Mouse (Mus musculus) layer of hippocampus, adult 9-11 months (tissue): ENCODE results near the gene Dscaml1.

ENCODE experiments used
- DNase-seq: peaks from one replicate; pipeline ENCODE4 v3.0.0; 2022

Gene Dscaml1

GRCm38 (mm10) chr9:45517993-45518705 is 91.7 kb downstream of the Dscaml1 start:
- peak; percentile 60 for DNase-seq

DNA sequence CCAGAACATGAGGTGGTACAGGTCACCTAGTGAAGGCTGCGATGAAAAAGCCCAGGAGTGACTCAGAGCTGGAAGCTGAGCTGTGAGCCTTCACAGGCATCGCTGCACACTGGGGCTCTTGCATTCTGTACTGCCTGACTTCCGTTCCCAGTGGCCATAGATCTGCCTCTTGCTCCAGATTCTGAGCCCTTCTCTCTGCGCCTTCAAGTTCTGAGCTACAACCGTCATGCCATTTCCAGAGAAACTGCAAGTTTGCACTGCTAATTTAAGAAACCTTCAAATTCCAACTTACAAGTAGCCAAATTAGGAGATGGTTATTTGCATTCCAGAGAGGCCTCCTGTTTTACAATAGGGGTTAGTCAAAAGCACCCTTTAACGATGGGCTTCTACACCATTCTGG is 93.4 kb downstream of the Dscaml1 start:
- DNase-seq: no peak

DNA sequence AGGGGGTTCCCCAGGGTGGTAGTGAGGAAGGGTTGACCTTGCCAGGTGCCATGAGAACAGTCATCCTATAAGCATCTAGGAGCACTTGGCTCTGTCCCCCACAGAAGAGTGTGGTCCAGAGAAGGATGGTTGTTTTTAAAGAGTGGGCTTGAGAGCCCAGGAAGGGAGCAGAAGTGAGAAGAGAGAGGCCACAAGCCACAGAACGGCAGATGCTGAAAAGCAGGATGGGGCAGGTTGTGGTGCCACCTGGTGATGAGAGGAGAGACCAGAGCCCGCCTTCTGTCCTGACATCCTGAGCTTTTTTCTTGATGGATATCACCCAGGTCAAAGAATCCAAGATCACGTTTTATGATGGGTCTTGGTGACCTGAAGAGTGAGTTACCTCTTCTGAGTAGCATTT is 96.4 kb downstream of the Dscaml1 start:
- no peak for DNase-seq

DNA sequence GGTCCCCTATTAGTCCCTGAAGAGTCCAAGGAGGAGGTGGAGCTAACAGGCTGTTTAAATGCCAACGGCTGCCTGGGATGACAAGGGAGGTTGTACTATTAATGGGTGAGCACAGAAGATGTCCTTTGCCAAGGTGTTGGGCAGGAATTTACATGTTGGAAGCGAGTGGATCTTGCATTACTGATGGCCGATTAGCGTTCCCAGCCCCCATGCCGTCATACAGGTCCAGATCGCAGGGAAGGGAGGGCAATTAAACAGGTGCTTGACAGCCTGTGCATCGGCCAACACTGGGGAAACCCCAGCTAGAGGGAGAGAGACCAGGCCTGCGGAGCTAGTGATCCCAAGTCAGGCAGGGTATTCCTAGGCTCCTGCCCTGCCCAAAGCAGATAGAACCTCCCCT is 98.1 kb downstream of the Dscaml1 start:
- DNase-seq: no peak

- no peak for DNase-seq
Observed at GRCm38 (mm10) chr9:45533253-45533652, 106.8 kb downstream of the Dscaml1 start.

DNA sequence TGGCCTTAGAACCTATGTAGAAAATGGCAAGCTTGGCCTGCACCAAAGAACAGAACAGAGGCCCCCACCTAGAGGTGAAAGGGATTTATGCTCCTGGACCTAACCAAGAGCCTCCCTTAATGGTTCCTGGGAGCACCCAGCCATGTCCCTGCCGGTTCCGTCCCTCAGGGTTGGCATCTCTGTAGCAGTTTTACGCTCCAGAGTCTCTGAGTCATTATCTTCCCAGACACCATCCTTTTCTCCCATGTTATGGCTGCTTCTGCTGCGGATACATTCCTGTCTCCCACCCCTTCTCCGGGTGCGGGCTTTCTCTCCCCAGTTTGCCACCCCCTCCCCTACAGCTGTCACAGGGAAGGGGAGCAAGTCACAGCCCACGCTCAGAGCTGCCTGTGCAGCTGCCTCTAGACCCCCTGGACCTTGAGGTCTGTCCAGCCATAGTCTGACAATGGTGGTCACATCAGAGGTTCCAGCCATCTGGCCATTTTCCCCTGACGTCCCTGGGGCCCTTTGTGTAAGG is 108.1 kb downstream of the Dscaml1 start:
- DNase-seq: no peak

DNA sequence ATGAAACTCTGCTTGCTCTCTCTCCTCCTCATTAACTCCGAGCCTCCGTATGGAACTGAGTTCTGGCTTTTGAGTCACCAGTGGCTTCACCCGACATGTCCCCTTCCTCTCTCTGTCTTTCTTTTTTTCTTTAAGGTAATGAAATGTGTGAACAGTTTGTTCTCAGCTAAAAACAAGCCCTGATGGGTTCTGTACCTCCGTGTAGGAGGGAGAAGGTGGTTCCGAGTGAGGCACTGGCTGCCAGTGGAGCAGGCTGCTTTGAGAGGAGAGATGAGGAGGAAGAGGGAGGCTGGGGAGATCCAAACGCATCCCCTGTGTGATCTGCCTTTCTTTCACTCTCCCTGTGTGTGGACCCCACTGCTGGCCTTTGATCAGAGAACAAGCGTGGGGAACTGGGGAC is 111.2 kb downstream of the Dscaml1 start:
- no peak for DNase-seq

- no peak for DNase-seq
Observed at GRCm38 (mm10) chr9:45539265-45540044, 113.0 kb downstream of the Dscaml1 start.

GRCm38 (mm10) chr9:45546024-45546638 is 119.7 kb downstream of the Dscaml1 start:
- peak; percentile 88 for DNase-seq

GRCm38 (mm10) chr9:45546902-45547578 is 120.6 kb downstream of the Dscaml1 start:
- peak; percentile 63 for DNase-seq

GRCm38 (mm10) chr9:45549796-45550195 is 123.4 kb downstream of the Dscaml1 start:
- no peak for DNase-seq

GRCm38 (mm10) chr9:45550210-45550609 is 123.8 kb downstream of the Dscaml1 start:
- DNase-seq: no peak

GRCm38 (mm10) chr9:45550662-45551061 is 124.2 kb downstream of the Dscaml1 start:
- DNase-seq: peak; percentile 62

DNA sequence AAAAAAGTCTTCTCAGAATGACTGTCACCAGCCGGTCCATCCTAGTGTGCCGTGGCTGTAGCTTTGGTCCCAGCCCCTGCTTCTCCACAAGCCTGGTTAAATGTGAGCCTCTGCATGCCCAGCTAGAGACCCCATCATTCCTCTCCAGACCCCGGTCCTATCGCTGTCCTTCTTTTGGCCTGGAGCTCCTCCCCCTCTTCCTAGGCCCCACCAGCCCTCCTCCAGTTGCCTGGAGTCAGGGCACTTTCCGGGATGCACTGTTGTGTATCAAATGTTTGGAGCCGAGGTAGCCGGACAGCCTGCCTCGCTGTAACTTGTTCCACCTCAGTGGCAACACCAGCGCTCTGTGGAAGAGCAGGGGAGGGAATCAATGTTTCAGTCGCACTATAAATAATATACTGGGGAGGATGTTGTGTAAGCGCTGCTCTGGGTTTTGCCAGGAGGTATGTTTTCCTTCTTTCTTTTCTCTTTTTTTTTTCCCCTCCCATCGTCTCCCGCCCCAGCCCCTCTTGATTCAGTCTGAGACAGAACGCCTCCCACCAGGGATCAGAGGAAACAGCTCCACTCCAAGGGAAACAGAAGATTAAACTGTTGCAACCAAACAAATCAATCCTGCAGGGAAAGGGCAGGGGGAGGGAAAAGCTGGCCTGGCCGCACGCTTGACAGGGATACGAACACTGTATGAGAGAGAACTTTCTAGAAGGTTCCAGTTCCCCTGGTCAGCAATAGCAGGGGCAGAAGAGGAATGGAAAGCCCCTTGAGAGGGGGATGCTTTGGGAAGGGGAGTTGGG is 128.8 kb downstream of the Dscaml1 start:
- DNase-seq: no peak

GRCm38 (mm10) chr9:45556882-45557281 is 130.5 kb downstream of the Dscaml1 start:
- no peak for DNase-seq

- DNase-seq: peak; percentile 61
Observed at GRCm38 (mm10) chr9:45560987-45561386, 134.6 kb downstream of the Dscaml1 start.

DNA sequence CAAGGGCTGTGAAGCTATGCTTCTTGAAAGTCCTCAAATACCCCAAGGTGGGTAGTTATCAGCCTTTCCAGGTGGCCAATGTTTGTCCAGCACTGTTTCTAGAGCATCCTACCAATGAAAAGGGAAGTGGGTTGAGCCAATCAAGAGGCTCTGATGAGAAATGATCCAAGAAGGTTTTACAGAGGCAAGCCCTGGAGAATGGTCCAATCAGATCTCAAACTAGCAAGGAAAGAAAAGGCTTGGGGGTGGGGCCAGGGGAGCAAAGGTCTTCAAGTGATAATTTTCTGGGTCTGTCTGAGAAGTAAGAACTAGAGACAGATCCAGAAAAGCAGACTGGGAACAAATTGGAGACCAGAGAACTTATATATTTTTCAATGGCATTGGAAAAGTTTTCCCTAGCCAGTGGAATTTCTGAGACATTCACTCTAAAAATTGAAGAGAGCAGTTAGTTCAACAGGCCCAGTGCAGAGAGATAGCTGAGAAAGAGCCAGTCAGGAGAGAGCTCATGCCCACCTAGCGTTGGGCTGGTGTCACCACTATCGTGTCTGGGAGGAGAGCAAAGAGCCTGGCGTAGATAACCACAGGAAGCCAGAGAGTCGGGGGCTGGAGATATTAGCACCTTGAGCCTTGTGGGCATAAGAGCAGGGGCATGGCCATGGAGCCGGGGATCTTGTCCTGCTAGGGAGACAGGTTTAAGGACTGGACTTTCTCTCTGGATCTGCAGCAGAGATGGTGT is 140.6 kb downstream of the Dscaml1 start:
- DNase-seq: no peak

DNA sequence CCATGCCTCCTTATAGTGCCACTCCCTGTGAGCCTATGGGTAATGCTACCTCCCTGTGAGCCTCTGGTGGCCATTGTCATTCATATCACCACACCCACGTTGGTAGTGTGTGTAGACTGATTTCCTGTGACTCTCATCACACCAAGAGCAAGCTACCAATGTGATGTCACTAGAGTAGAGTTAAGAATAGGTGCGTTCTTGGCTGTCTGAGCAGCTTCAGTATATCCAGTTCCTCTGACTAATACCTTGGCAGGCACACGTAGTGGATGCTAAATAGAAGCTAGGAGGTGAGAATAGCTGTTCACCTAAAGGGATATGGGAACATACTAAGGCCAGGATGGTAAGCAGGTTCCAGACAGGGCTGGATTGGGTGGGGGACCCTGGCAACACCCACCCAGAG is 143.3 kb downstream of the Dscaml1 start:
- no peak for DNase-seq

GRCm38 (mm10) chr9:45570346-45570745 is 143.9 kb downstream of the Dscaml1 start:
- no peak for DNase-seq

DNA sequence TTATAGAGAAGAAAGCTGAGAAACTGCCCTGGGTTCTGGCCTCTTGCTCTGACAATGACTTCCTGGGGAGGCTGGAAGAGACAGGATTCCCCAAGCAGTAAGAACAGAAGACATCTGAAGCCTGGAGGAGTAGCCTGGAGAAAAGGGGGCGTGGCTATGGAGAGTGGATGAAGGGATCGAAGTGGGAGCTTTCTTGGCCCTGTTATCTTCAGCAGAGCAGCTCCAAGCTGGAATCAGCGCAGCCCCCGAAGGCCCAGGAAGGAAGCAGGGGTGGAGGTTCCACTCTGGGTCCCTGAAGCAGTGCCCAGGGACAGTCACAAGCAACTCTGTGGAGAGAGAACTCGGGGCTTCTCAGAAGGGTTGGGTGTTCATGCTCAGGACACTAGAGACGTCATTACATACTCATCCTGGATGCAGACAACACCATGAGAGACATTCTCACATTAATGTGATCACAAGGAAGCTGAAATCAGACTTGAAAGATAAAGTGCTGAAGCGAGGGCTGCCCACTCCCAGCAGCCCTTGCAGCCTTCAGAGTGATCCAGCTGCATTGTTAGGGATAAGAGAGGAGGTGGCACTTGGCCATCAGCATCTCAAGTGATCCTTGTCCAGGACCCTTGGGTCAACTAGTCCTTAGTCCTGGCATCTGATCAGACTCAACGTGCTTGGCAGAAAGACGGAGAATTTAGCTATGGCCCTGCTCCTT is 146.5 kb downstream of the Dscaml1 start:
- DNase-seq: no peak

GRCm38 (mm10) chr9:45573493-45573815 is 147.0 kb downstream of the Dscaml1 start:
- no peak for DNase-seq
